Mouse (Mus musculus): ENCODE measurements around the gene Gm20481. TPM values are rescaled to one million over a fixed set of nuclear protein-coding genes. Genes with fewer than 3 reads are reported as not detected.
"Not testable (repeated sequence)": the region's sequence is repeated elsewhere in the genome, so short reads cannot be mapped to it uniquely, and the experiment has no call there.

The Gm20481 gene
- not detected in 2 replicates for polyA plus RNA-seq (2014; fragmentation: Nextera tagmentation; extraction: Ambion mirVana)

GRCm38 (mm10) chr17:34969822-34970221, at the start of gene Gm20481:
Gene Gm20481, plus strand, starts transcription at chr17:34969912.
- 79% methylated on average over 6 of the region's 11 CpGs for WGBS
- not testable (repeated sequence) for ATAC-seq; DNase-seq (ENCODE audit: low spot score); H3K36me3 ChIP-seq (ENCODE audit: control insufficient read depth, insufficient read depth, low read length); H3K4me3 ChIP-seq (ENCODE audit: low read depth, low read length); H3K9me3 ChIP-seq (replicated peaks; ENCODE audit: control insufficient read depth, low read length); H3K27ac ChIP-seq (ENCODE audit: low read depth, low read length); H3K4me1 ChIP-seq (ENCODE audit: control insufficient read depth, insufficient read depth, low read length); H3K4me2 ChIP-seq (ENCODE audit: low read length); H3K9ac ChIP-seq (ENCODE audit: low read length)
- peaks cover 19% of the 10 kb centered on the region for H3K27me3 ChIP-seq (replicated peaks; ENCODE audit: control insufficient read depth, insufficient read depth, low read length)

DNA sequence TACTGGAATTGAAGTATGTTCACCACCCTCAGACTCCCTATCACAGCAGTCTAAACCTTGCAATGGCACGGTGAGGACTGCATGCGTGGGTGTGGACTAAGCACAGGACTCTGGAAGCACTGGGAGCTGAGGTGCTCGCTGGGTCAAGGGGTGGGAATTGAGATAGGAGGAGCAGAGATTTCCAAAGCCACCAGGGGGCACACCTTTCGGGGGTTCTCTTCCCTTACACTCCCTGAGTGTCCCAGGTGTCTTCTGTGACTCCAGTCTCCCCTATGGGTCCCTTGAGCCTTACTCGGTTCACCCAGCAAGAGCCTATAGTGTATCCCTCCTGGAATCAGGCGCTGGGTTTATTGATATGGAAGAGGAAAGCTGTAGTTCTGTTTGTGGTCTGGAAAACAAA, 46.8 kb upstream of the Gm20481 start:
- Histone ChIP-seq H3K27me3 (replicated peaks; ENCODE audit: control insufficient read depth, insufficient read depth, low read length) (no peaks in the 10 kb centered on the region), H3K36me3 (ENCODE audit: control insufficient read depth, insufficient read depth, low read length) (no peaks in the 10 kb centered on the region), H3K9me3 (replicated peaks; ENCODE audit: control insufficient read depth, low read length) (no peaks in the 10 kb centered on the region), H3K27ac (ENCODE audit: low read depth, low read length) (no peak overlapping the region), H3K4me1 (ENCODE audit: control insufficient read depth, insufficient read depth, low read length) (no peaks in the 10 kb centered on the region), H3K4me2 (ENCODE audit: low read length) (no peak overlapping the region), H3K4me3 (ENCODE audit: low read depth, low read length) (no peak overlapping the region), H3K9ac (ENCODE audit: low read length) (no peak overlapping the region)
- ATAC-seq: no peak
- no peak for DNase-seq (ENCODE audit: low spot score)
- 54% methylated on average over 6 of the region's 6 CpGs for WGBS

DNA sequence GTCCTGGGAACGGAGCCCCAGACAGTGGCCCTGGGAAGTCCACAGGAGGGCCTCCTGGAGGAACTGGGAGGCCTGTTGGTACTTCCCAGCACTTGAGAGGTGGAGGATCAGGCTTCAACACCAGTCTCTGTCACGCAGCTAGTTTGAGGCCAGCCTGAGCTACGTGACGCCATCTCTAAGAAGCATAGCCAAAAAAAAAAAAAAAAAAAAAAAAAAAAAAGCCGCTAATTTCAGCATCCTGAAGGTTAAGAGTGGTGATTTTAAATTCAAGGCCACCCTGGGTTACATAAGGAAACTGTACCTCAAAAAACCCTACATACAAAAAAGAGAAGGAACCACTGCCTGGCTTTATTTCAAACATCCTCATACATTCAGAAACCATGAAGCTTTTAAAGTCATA, 45.5 kb upstream of the Gm20481 start:
- no peak overlapping the region for H3K9ac ChIP-seq (ENCODE audit: low read length)
- no peaks in the 10 kb centered on the region for H3K36me3 ChIP-seq (ENCODE audit: control insufficient read depth, insufficient read depth, low read length)
- no peak overlapping the region for H3K27ac ChIP-seq (ENCODE audit: low read depth, low read length)
- H3K4me1 ChIP-seq (ENCODE audit: control insufficient read depth, insufficient read depth, low read length): no peaks in the 10 kb centered on the region
- H3K27me3 ChIP-seq (replicated peaks; ENCODE audit: control insufficient read depth, insufficient read depth, low read length): no peaks in the 10 kb centered on the region
- H3K4me3 ChIP-seq (ENCODE audit: low read depth, low read length): no peak overlapping the region
- no peak overlapping the region for H3K4me2 ChIP-seq (ENCODE audit: low read length)
- DNase-seq (ENCODE audit: low spot score) (no peak), ATAC-seq (no peak)
- WGBS: 73% methylated on average over 5 of the region's 5 CpGs
- no peaks in the 10 kb centered on the region for H3K9me3 ChIP-seq (replicated peaks; ENCODE audit: control insufficient read depth, low read length)

DNA sequence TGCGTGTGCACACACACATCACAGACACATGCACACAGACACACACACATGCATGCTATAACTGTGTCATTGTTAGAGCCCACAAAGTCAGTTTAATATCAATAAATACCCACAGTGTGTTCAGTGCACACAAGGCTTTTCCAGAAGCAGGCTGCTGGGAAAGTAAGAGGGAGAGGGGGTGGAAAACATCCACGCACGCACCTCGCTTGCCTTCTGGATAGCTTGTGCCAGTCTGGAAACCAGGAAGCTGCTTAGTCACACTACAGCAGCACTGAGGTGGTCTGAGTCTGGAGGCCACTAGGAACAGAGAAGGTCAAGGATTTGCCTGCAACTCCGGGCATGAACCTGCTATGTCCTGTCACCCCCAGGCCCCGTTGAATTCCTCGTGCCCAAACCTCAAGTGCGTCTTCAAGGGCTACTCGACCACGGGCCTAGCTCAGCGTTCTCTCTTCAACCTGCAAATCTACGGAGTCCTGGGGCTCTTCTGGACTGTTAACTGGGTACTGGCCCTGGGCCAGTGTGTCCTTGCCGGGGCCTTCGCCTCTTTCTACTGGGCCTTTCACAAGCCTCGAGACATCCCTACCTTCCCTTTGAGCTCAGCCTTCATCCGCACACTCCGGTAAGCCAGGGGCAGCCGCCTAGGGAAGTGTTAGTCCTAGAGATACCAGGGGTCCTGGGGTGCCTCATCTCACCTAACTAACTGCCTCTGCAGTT, 42.2 kb upstream of the Gm20481 start:
- Histone ChIP-seq H3K36me3 (ENCODE audit: control insufficient read depth, insufficient read depth, low read length) (no peaks in the 10 kb centered on the region), H3K4me3 (ENCODE audit: low read depth, low read length) (no peak overlapping the region), H3K9ac (ENCODE audit: low read length) (no peak overlapping the region), H3K27ac (ENCODE audit: low read depth, low read length) (no peak overlapping the region), H3K4me1 (ENCODE audit: control insufficient read depth, insufficient read depth, low read length) (peaks cover 7% of the 10 kb centered on the region; the same call in 1 of the 2 replicates), H3K27me3 (replicated peaks; ENCODE audit: control insufficient read depth, insufficient read depth, low read length) (no peaks in the 10 kb centered on the region), H3K9me3 (replicated peaks; ENCODE audit: control insufficient read depth, low read length) (no peaks in the 10 kb centered on the region), H3K4me2 (ENCODE audit: low read length) (no peak overlapping the region)
- DNase-seq (ENCODE audit: low spot score) (no peak), ATAC-seq (no peak)
- WGBS: 85% methylated on average over 18 of the region's 18 CpGs

GRCm38 (mm10) chr17:34928841-34929240, 40.9 kb upstream of the Gm20481 start:
- no peaks in the 10 kb centered on the region for H3K36me3 ChIP-seq (ENCODE audit: control insufficient read depth, insufficient read depth, low read length)
- ATAC-seq (no peak), DNase-seq (ENCODE audit: low spot score) (no peak)
- 79% methylated on average over 4 of the region's 4 CpGs for WGBS
- no peak overlapping the region for H3K27ac ChIP-seq (ENCODE audit: low read depth, low read length)
- H3K9me3 ChIP-seq (replicated peaks; ENCODE audit: control insufficient read depth, low read length): no peaks in the 10 kb centered on the region
- no peak overlapping the region for H3K4me3 ChIP-seq (ENCODE audit: low read depth, low read length)
- no peak overlapping the region for H3K9ac ChIP-seq (ENCODE audit: low read length)
- no peaks in the 10 kb centered on the region for H3K27me3 ChIP-seq (replicated peaks; ENCODE audit: control insufficient read depth, insufficient read depth, low read length)
- H3K4me1 ChIP-seq (ENCODE audit: control insufficient read depth, insufficient read depth, low read length): peaks cover 7% of the 10 kb centered on the region; the same call in 1 of the 2 replicates
- no peak overlapping the region for H3K4me2 ChIP-seq (ENCODE audit: low read length)

DNA sequence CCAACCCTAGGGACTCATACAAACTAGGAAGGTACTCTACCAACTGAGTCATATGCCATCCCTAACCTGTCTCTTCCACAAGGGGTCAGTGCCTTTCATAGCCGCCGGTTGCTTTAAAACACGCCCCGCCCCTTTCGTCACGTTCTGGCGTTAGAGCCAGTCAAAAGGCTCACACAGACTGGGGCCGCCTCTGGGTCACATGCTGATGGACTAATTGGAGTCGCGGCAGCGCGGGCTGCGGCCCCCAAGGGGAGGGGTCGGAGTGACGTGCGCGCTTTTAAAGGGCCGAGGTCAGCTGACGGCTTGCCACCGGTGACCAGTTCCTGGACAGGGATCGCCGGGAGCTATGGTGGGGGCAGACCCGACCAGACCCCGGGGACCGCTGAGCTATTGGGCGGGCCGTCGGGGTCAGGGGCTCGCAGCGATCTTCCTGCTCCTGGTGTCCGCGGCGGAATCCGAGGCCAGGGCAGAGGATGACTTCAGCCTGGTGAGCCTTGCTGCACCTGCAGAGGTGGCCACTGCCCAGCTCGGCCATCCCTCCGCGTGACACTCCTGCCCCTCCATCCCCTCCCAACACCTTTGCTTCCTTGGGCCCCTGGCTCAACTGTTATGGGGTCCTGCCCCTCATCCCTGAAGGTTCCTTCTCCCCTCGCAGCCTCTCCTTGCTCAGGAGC, 38.5 kb upstream of the Gm20481 start, which contains the start of gene Neu1:
Gene Neu1, plus strand, starts transcription at position 193 of the 674 bp plus-strand sequence.
- Histone ChIP-seq H3K27me3 (replicated peaks; ENCODE audit: control insufficient read depth, insufficient read depth, low read length) (no peaks in the 10 kb centered on the region), H3K4me2 (ENCODE audit: low read length) (peak within 1 kb of the TSS; percentile 97), H3K4me1 (ENCODE audit: control insufficient read depth, insufficient read depth, low read length) (peaks cover 7% of the 10 kb centered on the region; the same call in 1 of the 2 replicates), H3K9me3 (replicated peaks; ENCODE audit: control insufficient read depth, low read length) (no peaks in the 10 kb centered on the region), H3K9ac (ENCODE audit: low read length) (peak within 1 kb of the TSS; percentile 79), H3K36me3 (ENCODE audit: control insufficient read depth, insufficient read depth, low read length) (0 out of 2 replicates have a peak, but pooled peaks cover 6% of the 10 kb centered on the region), H3K4me3 (ENCODE audit: low read depth, low read length) (peak within 1 kb of the TSS; percentile 68), H3K27ac (ENCODE audit: low read depth, low read length) (0 out of 2 replicates have a peak within 1 kb of the TSS, but pooled peaks have one; percentile 30)
- DNase-seq (ENCODE audit: low spot score): peak; percentile 98
- ATAC-seq: peak; percentile 97
- WGBS: under 1% methylated on average over 38 of the region's 38 CpGs

- no peaks in the 10 kb centered on the region for H3K9me3 ChIP-seq (replicated peaks; ENCODE audit: control insufficient read depth, low read length)
- no peaks in the 10 kb centered on the region for H3K27me3 ChIP-seq (replicated peaks; ENCODE audit: control insufficient read depth, insufficient read depth, low read length)
- ATAC-seq: no peak
- H3K4me1 ChIP-seq (ENCODE audit: control insufficient read depth, insufficient read depth, low read length): peaks cover 7% of the 10 kb centered on the region; the same call in 1 of the 2 replicates
- no peak overlapping the region for H3K27ac ChIP-seq (ENCODE audit: low read depth, low read length)
- H3K4me3 ChIP-seq (ENCODE audit: low read depth, low read length): peak overlapping the region; percentile 68
- no peak for DNase-seq (ENCODE audit: low spot score)
- WGBS: 23% methylated on average over 14 of the region's 14 CpGs
- H3K4me2 ChIP-seq (ENCODE audit: low read length): peak overlapping the region; percentile 97
- H3K9ac ChIP-seq (ENCODE audit: low read length): peak overlapping the region; percentile 79
- 0 out of 2 replicates have a peak, but pooled peaks cover 6% of the 10 kb centered on the region for H3K36me3 ChIP-seq (ENCODE audit: control insufficient read depth, insufficient read depth, low read length)
Observed at GRCm38 (mm10) chr17:34931735-34932098, 38.0 kb upstream of the Gm20481 start.

- Histone ChIP-seq H3K4me1 (ENCODE audit: control insufficient read depth, insufficient read depth, low read length) (peaks cover 7% of the 10 kb centered on the region; the same call in 1 of the 2 replicates), H3K36me3 (ENCODE audit: control insufficient read depth, insufficient read depth, low read length) (0 out of 2 replicates have a peak, but pooled peaks cover 6% of the 10 kb centered on the region), H3K9ac (ENCODE audit: low read length) (peak overlapping the region; percentile 79), H3K27me3 (replicated peaks; ENCODE audit: control insufficient read depth, insufficient read depth, low read length) (no peaks in the 10 kb centered on the region), H3K9me3 (replicated peaks; ENCODE audit: control insufficient read depth, low read length) (no peaks in the 10 kb centered on the region), H3K4me2 (ENCODE audit: low read length) (peak overlapping the region; percentile 97), H3K4me3 (ENCODE audit: low read depth, low read length) (peak overlapping the region; percentile 68), H3K27ac (ENCODE audit: low read depth, low read length) (no peak overlapping the region)
- ATAC-seq (no peak), DNase-seq (ENCODE audit: low spot score) (no peak)
- WGBS: 91% methylated on average over 8 of the region's 8 CpGs
Observed at GRCm38 (mm10) chr17:34932287-34932686, 37.4 kb upstream of the Gm20481 start.
